Mouse (Mus musculus): Measurements from ENCODE around the gene Ap1g1. TPM values are rescaled to one million over a fixed set of nuclear protein-coding genes. Genes with fewer than 3 reads are reported as not detected.

Ap1g1 gene
- polyA plus RNA-seq, 1 experiment from 2014 or later: 26.6 TPM

DNA sequence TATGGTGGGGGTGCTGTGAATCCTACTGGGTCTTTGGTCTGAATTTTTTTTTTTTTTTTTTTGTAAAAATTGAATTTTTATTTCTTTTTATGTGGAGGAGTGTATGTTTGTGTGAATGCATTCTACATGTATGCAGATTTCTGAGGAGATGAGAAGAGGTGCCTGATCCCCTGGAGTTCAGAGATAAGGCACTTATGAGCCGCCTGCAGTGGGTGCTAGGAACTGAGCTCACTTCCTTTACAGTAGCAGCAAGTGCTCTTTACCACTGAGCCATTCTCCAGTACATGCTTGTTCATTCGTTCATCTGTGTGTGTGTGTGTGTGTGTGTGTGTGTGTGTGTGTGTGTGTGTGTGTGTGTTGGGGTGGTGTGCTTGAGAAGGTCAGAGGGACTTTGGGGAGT lies 12.6 kb downstream of the Ap1g1 start:
- H3K27me3 ChIP-seq (replicated peaks): no peaks in the 10 kb centered on the region
- H3K27ac ChIP-seq (replicated peaks): no peak overlapping the region
- H3K4me2 ChIP-seq: no peak overlapping the region
- H3K9ac ChIP-seq: no peak overlapping the region
- H3K4me1 ChIP-seq: peaks cover 18% of the 10 kb centered on the region
- WGBS: 72% methylated on average over 2 of the region's 2 CpGs
- no peak for ATAC-seq (ENCODE audit: extremely low read depth, insufficient number of reproducible peaks, low FRiP score, low TSS enrichment)
- H3K9me3 ChIP-seq: no peaks in the 10 kb centered on the region
- peaks cover 7% of the 10 kb centered on the region; the same call in 1 of the 2 replicates for H3K36me3 ChIP-seq
- no peak overlapping the region for H3K4me3 ChIP-seq

GRCm38 (mm10) chr8:109795166-109795565 lies 16.8 kb downstream of the Ap1g1 start:
- H3K27me3 ChIP-seq (replicated peaks): no peaks in the 10 kb centered on the region
- no peak overlapping the region for H3K4me2 ChIP-seq
- H3K9me3 ChIP-seq: no peaks in the 10 kb centered on the region
- ATAC-seq (ENCODE audit: extremely low read depth, insufficient number of reproducible peaks, low FRiP score, low TSS enrichment): no peak
- 53% methylated on average over 1 of the region's 1 CpGs for WGBS
- H3K27ac ChIP-seq (replicated peaks): no peak overlapping the region
- H3K9ac ChIP-seq: no peak overlapping the region
- H3K36me3 ChIP-seq: peaks cover 4% of the 10 kb centered on the region; the same call in 1 of the 2 replicates
- peaks cover 39% of the 10 kb centered on the region for H3K4me1 ChIP-seq
- no peak overlapping the region for H3K4me3 ChIP-seq

- peaks cover 12% of the 10 kb centered on the region for H3K36me3 ChIP-seq
- no peaks in the 10 kb centered on the region for H3K27me3 ChIP-seq (replicated peaks)
- no peaks in the 10 kb centered on the region for H3K9me3 ChIP-seq
- no peak overlapping the region for H3K9ac ChIP-seq
- ATAC-seq (ENCODE audit: extremely low read depth, insufficient number of reproducible peaks, low FRiP score, low TSS enrichment): no peak
- H3K27ac ChIP-seq (replicated peaks): no peak overlapping the region
- no peak overlapping the region for H3K4me3 ChIP-seq
- H3K4me2 ChIP-seq: no peak overlapping the region
- H3K4me1 ChIP-seq: peaks cover 36% of the 10 kb centered on the region
Observed at GRCm38 (mm10) chr8:109798721-109799120, 20.4 kb downstream of the Ap1g1 start.

DNA sequence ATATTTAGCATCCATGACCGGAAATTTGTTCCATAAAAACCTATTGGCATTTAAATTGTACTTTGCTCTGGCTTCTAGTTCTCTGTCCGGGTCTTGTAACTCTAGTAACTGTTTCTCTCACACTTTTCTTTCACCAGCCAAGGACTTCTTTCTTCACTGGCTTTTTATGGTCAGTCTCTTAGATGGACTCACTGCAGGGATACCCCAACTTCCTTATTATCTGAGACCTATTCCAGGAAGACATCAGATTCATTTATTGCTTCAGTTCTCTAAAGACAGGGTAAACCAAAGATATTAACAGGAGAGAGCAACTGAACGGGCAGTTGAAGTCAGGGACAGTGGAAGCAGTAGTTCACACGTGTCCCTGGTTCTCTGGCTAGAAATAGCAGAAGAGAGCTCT lies 20.9 kb downstream of the Ap1g1 start:
- no peak overlapping the region for H3K9ac ChIP-seq
- no peak overlapping the region; the same call in 1 of the 2 replicates for H3K27ac ChIP-seq (replicated peaks)
- no peaks in the 10 kb centered on the region for H3K27me3 ChIP-seq (replicated peaks)
- no peaks in the 10 kb centered on the region for H3K9me3 ChIP-seq
- ATAC-seq (ENCODE audit: extremely low read depth, insufficient number of reproducible peaks, low FRiP score, low TSS enrichment): no peak
- 47% methylated on average over 4 of the region's 4 CpGs for WGBS
- H3K36me3 ChIP-seq: peaks cover 15% of the 10 kb centered on the region
- peaks cover 33% of the 10 kb centered on the region for H3K4me1 ChIP-seq
- H3K4me3 ChIP-seq: no peak overlapping the region
- no peak overlapping the region for H3K4me2 ChIP-seq

- no peaks in the 10 kb centered on the region for H3K9me3 ChIP-seq
- H3K36me3 ChIP-seq: peaks cover 21% of the 10 kb centered on the region
- H3K27ac ChIP-seq (replicated peaks): no peak overlapping the region
- no peak for ATAC-seq (ENCODE audit: extremely low read depth, insufficient number of reproducible peaks, low FRiP score, low TSS enrichment)
- no peak overlapping the region for H3K4me2 ChIP-seq
- H3K27me3 ChIP-seq (replicated peaks): no peaks in the 10 kb centered on the region
- H3K4me3 ChIP-seq: no peak overlapping the region
- H3K4me1 ChIP-seq: peaks cover 25% of the 10 kb centered on the region
- 80% methylated on average over 2 of the region's 2 CpGs for WGBS
- no peak overlapping the region for H3K9ac ChIP-seq
Observed at GRCm38 (mm10) chr8:109800325-109800724, 22.0 kb downstream of the Ap1g1 start.

GRCm38 (mm10) chr8:109803211-109803610 lies 24.9 kb downstream of the Ap1g1 start:
- H3K4me3 ChIP-seq: no peak overlapping the region
- H3K27ac ChIP-seq (replicated peaks): no peak overlapping the region
- peaks cover 31% of the 10 kb centered on the region for H3K4me1 ChIP-seq
- peaks cover 24% of the 10 kb centered on the region for H3K36me3 ChIP-seq
- no peaks in the 10 kb centered on the region for H3K27me3 ChIP-seq (replicated peaks)
- H3K9me3 ChIP-seq: no peaks in the 10 kb centered on the region
- H3K4me2 ChIP-seq: no peak overlapping the region
- no peak overlapping the region for H3K9ac ChIP-seq
- WGBS: 85% methylated on average over 3 of the region's 3 CpGs
- no peak for ATAC-seq (ENCODE audit: extremely low read depth, insufficient number of reproducible peaks, low FRiP score, low TSS enrichment)

DNA sequence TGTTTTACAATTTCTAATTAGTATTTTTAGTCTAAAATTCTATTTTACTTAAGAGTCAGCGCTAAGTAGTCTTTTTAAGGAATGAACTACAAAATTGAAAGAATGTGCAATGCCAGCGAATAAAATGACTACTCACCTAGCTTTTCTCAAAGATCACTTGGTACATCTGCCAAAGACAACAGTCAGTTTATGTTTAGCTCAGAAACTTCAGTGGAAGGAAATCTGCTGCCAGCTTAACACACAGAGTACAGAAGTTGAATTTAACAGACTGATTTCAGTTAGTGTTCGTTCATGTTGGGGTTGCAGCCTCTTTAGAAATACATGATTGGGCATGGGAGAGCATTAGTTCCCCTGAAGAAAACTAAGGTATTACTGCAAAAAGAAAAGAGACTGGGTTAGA lies 25.4 kb downstream of the Ap1g1 start:
- Histone ChIP-seq H3K36me3 (peaks cover 24% of the 10 kb centered on the region), H3K27me3 (replicated peaks) (no peaks in the 10 kb centered on the region), H3K4me1 (peaks cover 25% of the 10 kb centered on the region), H3K9ac (no peak overlapping the region), H3K27ac (replicated peaks) (no peak overlapping the region), H3K9me3 (no peaks in the 10 kb centered on the region), H3K4me2 (no peak overlapping the region), H3K4me3 (no peak overlapping the region)
- no peak for ATAC-seq (ENCODE audit: extremely low read depth, insufficient number of reproducible peaks, low FRiP score, low TSS enrichment)
- WGBS: 92% methylated on average over 3 of the region's 3 CpGs

GRCm38 (mm10) chr8:109806522-109806921 lies 28.2 kb downstream of the Ap1g1 start:
- Histone ChIP-seq H3K4me1 (peaks cover 23% of the 10 kb centered on the region), H3K4me3 (no peak overlapping the region), H3K4me2 (no peak overlapping the region), H3K9ac (no peak overlapping the region), H3K36me3 (peaks cover 24% of the 10 kb centered on the region), H3K27me3 (replicated peaks) (no peaks in the 10 kb centered on the region), H3K9me3 (no peaks in the 10 kb centered on the region), H3K27ac (replicated peaks) (peak overlapping the region; percentile 28; the same call in 1 of the 2 replicates)
- no peak for ATAC-seq (ENCODE audit: extremely low read depth, insufficient number of reproducible peaks, low FRiP score, low TSS enrichment)
- WGBS: 67% methylated on average over 3 of the region's 3 CpGs

GRCm38 (mm10) chr8:109807401-109808119 lies 29.2 kb downstream of the Ap1g1 start:
- WGBS: 85% methylated on average over 7 of the region's 7 CpGs
- no peaks in the 10 kb centered on the region for H3K27me3 ChIP-seq (replicated peaks)
- H3K9ac ChIP-seq: no peak overlapping the region
- no peaks in the 10 kb centered on the region for H3K9me3 ChIP-seq
- H3K4me3 ChIP-seq: no peak overlapping the region
- H3K27ac ChIP-seq (replicated peaks): no peak overlapping the region
- H3K36me3 ChIP-seq: peaks cover 24% of the 10 kb centered on the region
- no peak overlapping the region for H3K4me2 ChIP-seq
- peaks cover 23% of the 10 kb centered on the region for H3K4me1 ChIP-seq
- no peak for ATAC-seq (ENCODE audit: extremely low read depth, insufficient number of reproducible peaks, low FRiP score, low TSS enrichment)

DNA sequence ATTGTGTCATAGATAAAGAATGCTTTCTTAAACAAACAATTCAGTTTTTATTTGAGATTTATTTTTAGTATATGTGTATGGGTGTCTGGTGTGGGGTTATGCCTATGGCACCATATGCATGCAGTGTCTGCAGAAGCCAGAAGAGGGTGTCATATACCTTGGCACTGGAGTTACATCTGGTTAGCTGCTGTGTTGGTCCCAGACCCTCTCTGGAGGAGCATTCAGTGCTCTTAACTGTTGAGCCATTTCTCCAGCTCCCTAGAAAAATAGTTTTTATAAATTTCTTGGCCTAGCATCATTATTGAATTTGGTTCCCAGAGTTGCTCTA lies 29.7 kb downstream of the Ap1g1 start:
- H3K36me3 ChIP-seq: peaks cover 20% of the 10 kb centered on the region
- no peaks in the 10 kb centered on the region for H3K9me3 ChIP-seq
- H3K4me2 ChIP-seq: no peak overlapping the region
- ATAC-seq (ENCODE audit: extremely low read depth, insufficient number of reproducible peaks, low FRiP score, low TSS enrichment): no peak
- H3K9ac ChIP-seq: no peak overlapping the region
- no peak overlapping the region for H3K4me3 ChIP-seq
- no peak overlapping the region for H3K27ac ChIP-seq (replicated peaks)
- H3K4me1 ChIP-seq: peaks cover 23% of the 10 kb centered on the region
- no peaks in the 10 kb centered on the region for H3K27me3 ChIP-seq (replicated peaks)

- no peak for ATAC-seq (ENCODE audit: extremely low read depth, insufficient number of reproducible peaks, low FRiP score, low TSS enrichment)
- Histone ChIP-seq H3K4me2 (no peak overlapping the region), H3K9ac (no peak overlapping the region), H3K4me1 (peaks cover 28% of the 10 kb centered on the region), H3K4me3 (no peak overlapping the region), H3K27ac (replicated peaks) (0 out of 2 replicates have a peak overlapping the region, but pooled peaks have one; percentile 5), H3K27me3 (replicated peaks) (no peaks in the 10 kb centered on the region), H3K36me3 (peaks cover 6% of the 10 kb centered on the region; the same call in 1 of the 2 replicates), H3K9me3 (no peaks in the 10 kb centered on the region)
- 62% methylated on average over 3 of the region's 3 CpGs for WGBS
Observed at GRCm38 (mm10) chr8:109810434-109810833, 32.1 kb downstream of the Ap1g1 start.

DNA sequence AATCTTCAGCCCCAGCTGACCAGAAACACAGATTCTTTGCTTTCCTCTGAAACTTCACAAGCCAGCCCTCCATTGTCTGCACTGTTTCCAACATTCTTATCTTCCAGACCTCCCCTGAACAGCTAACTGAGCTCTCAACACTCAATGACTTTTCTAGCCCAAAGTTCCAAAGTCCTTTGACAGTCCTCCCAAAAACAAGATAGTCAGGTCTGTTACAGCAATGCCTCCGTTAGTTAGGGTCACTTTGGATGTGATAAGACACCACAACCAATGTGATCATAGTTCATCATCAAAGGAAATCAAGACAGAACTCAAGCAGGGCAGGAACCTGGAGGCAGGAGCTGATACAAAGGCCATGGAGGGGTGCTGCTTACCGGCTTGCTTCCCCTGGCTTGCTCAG lies 36.9 kb downstream of the Ap1g1 start:
- no peaks in the 10 kb centered on the region for H3K27me3 ChIP-seq (replicated peaks)
- peaks cover 10% of the 10 kb centered on the region; the same call in 1 of the 2 replicates for H3K36me3 ChIP-seq
- peaks cover 36% of the 10 kb centered on the region for H3K4me1 ChIP-seq
- 61% methylated on average over 2 of the region's 2 CpGs for WGBS
- no peak overlapping the region for H3K4me2 ChIP-seq
- H3K9ac ChIP-seq: no peak overlapping the region
- H3K9me3 ChIP-seq: no peaks in the 10 kb centered on the region
- no peak overlapping the region for H3K4me3 ChIP-seq
- no peak for ATAC-seq (ENCODE audit: extremely low read depth, insufficient number of reproducible peaks, low FRiP score, low TSS enrichment)
- H3K27ac ChIP-seq (replicated peaks): no peak overlapping the region
